In genomic region chr10:116848749-116849473, GRCm38 (mm10) we compare ENCODE assay signal across 8 mouse cellular contexts. TPM values are rescaled to one million over a fixed set of nuclear protein-coding genes. Genes with fewer than 3 reads are reported as not detected.
A peak's percentile ranks its signal among the peaks of the same experiment; 100 is the strongest.
DNase-seq lines count a peak whose midpoint lies in the region; ATAC-seq and TF ChIP-seq lines count a peak whose summit lies in the region.

No protein-coding gene starts in this region.

- no peaks in the 10 kb centered on the region for H3K9me3 ChIP-seq in hindbrain, embryonic 15.5 days
- H3K9me3 ChIP-seq in megakaryocyte, embryonic 14.5 days: 0 out of 2 replicates have a peak, but pooled peaks cover under 1% of the 10 kb centered on the region

- H3K9ac ChIP-seq in hindbrain, embryonic 15.5 days: no peak overlapping the region

- TF ChIP-seq CTCF in Patski (IDR thresholded peaks at IDR 0.05): peak; percentile 93

- ATAC-seq in Patski: peak; percentile 68
- ATAC-seq in hindbrain, embryonic 15.5 days (ENCODE audit: low FRiP score, low read depth): peak; percentile 74; the same call in 1 of the 2 replicates

- H3K4me2 ChIP-seq in hindbrain, embryonic 15.5 days: peak overlapping the region; percentile 45

- no peaks in the 10 kb centered on the region for H3K27me3 ChIP-seq in Patski
- no peaks in the 10 kb centered on the region for H3K27me3 ChIP-seq in hindbrain, embryonic 15.5 days
- H3K27me3 ChIP-seq in megakaryocyte, embryonic 14.5 days (replicated peaks): peaks cover 8% of the 10 kb centered on the region

- H3K27ac ChIP-seq in hindbrain, embryonic 15.5 days (replicated peaks): no peak overlapping the region

- POLR2A ChIA-PET in Patski (lab: Charles Lee): no interaction called here

- no peaks in the 10 kb centered on the region for H3K36me3 ChIP-seq in hindbrain, embryonic 15.5 days
- H3K36me3 ChIP-seq in megakaryocyte, embryonic 14.5 days (replicated peaks; ENCODE audit: low read length): no peaks in the 10 kb centered on the region

- no peak for DNase-seq in Patski (ENCODE audit: low read depth, low spot score)
- peak; percentile 97 to 99 for DNase-seq in cerebellum, postnatal 10 days
- peak; percentile 88 to 90 for DNase-seq in frontal cortex, postnatal 36 days (ENCODE audit: low spot score in 2 of 2)
- DNase-seq in layer of hippocampus, postnatal 36 days: peak; percentile 82 to 84
- peak; percentile 88 to 91 for DNase-seq in right cerebral cortex, postnatal 10 days (ENCODE audit: low spot score in 2 of 2)
- DNase-seq in urinary bladder, postnatal 14 days (ENCODE audit: low spot score): peak; percentile 90

- CTCF ChIA-PET in Patski (lab: Charles Lee): interaction anchor here (0.7 to 1.2 kb wide), 3 partner anchors 9 to 39 kb away, joined by 3 read pairs; no protein-coding TSS in a partner anchor

- peaks cover 7% of the 10 kb centered on the region for H3K4me1 ChIP-seq in hindbrain, embryonic 15.5 days (replicated peaks)
- H3K4me1 ChIP-seq in megakaryocyte, embryonic 14.5 days: peaks cover 9% of the 10 kb centered on the region; the same call in 1 of the 2 replicates

- H3K4me3 ChIP-seq in hindbrain, embryonic 15.5 days: peak overlapping the region; percentile 17
- peak overlapping the region; percentile 62 for H3K4me3 ChIP-seq in megakaryocyte, embryonic 14.5 days (replicated peaks)

- in situ Hi-C loops in Patski (cut with MboI; ENCODE audit: low pct_unique_long_range_greater_than_20kb): no loop called here

- 22% methylated on average over 22 of the region's 22 CpGs for WGBS in hindbrain, embryonic 15.5 days

RNA-seq across cellular contexts. Expression of gene Myrfl, which starts 47.8 kb away (rescaled TPM):
- 0.06 TPM for polyA plus RNA-seq in Patski (2021)
- polyA plus RNA-seq in hindbrain, embryonic 15.5 days (2015; fragmentation: Nextera tagmentation; extraction: Ambion mirVana): 0.10 and 0.13 TPM in 2 replicates
- under 1 TPM; 0.27 to 0.30 TPM for total RNA-seq in layer of hippocampus, postnatal 36 days (2021)
- polyA plus RNA-seq in megakaryocyte, embryonic 14.5 days (2012; ENCODE audit: insufficient read depth, low replicate concordance): not detected in 2 replicates
